Mouse (Mus musculus) kidney, postnatal 0 days (tissue): ENCODE measurements at regions not wholly inside any gene's neighbourhood (a gene's known extent, or its start where the extent isn't known, plus 50 kb on each side); places are given as distances from the start of the nearest gene placed in this dataset.

ENCODE experiments used
- ATAC-seq: fragments of 200-750 bp; cut with Nextera tagmentation; replicated peaks from 2 replicates; pipeline ENCODE4 v1.8.0; 2017; ENCODE audit warnings: low read depth, moderate number of reproducible peaks, moderate TSS enrichment, moderate library complexity; ENCODE audit not compliant: low FRiP score
- DNase-seq: peaks from one replicate; pipeline ENCODE4 v3.0.0-alpha.2; 2016; ENCODE audit warnings: low spot score
- H3K27ac ChIP-seq: fragments of 300-500 bp; sonication (generic); 2 replicates; pipeline ENCODE4 v1.5.1; 2014; ENCODE audit warnings: mild to moderate bottlenecking
- H3K27me3 ChIP-seq: fragments of 300-500 bp; sonication (generic); 2 replicates; pipeline ENCODE4 v1.6.1; 2014; ENCODE audit warnings: low read length, mixed read lengths; ENCODE audit not compliant: insufficient read depth
- H3K36me3 ChIP-seq: fragments of 300-500 bp; sonication (generic); 2 replicates; pipeline ENCODE4 v1.6.1; 2014; ENCODE audit warnings: low read length, mixed read lengths; ENCODE audit not compliant: insufficient read depth
- H3K4me1 ChIP-seq: fragments of 300-500 bp; sonication (generic); replicated peaks from 2 replicates; pipeline ENCODE4 v1.6.1; 2014; ENCODE audit warnings: antibody characterized with exemption, low read length, mixed read lengths; ENCODE audit not compliant: insufficient read depth
- H3K4me2 ChIP-seq: fragments of 300-500 bp; sonication (generic); 2 replicates; pipeline ENCODE4 v1.6.1; 2014; ENCODE audit warnings: mild to moderate bottlenecking, low read length, moderate library complexity, mixed read lengths
- H3K4me3 ChIP-seq: fragments of 300-500 bp; sonication (generic); replicated peaks from 2 replicates; pipeline ENCODE4 v1.5.1; 2014; ENCODE audit warnings: low read depth, low read length
- H3K9ac ChIP-seq: fragments of 300-500 bp; sonication (generic); 2 replicates; pipeline ENCODE4 v1.6.1; 2014; ENCODE audit warnings: low read depth, low read length
- H3K9me3 ChIP-seq: fragments of 300-500 bp; sonication (generic); replicated peaks from 2 replicates; pipeline ENCODE4 v1.6.1; 2016; ENCODE audit warnings: low read length, inconsistent platforms, mixed read lengths
- CTCF ChIP-seq: IDR thresholded peaks from 2 replicates; pipeline ENCODE4 v1.5.1; 2016; ENCODE audit warnings: antibody characterized with exemption, low read depth, mild to moderate bottlenecking, moderate library complexity
- WGBS: fragments of 180-500 bp; shearing (Covaris S2); extraction: QIAGEN DNeasy Blood & Tissue Kit; methylation state at CpG from one replicate; pipeline ENCODE4 v1.1.7; 2014; 5-methylcytosine and 5-hydroxymethylcytosine counted together

DNA sequence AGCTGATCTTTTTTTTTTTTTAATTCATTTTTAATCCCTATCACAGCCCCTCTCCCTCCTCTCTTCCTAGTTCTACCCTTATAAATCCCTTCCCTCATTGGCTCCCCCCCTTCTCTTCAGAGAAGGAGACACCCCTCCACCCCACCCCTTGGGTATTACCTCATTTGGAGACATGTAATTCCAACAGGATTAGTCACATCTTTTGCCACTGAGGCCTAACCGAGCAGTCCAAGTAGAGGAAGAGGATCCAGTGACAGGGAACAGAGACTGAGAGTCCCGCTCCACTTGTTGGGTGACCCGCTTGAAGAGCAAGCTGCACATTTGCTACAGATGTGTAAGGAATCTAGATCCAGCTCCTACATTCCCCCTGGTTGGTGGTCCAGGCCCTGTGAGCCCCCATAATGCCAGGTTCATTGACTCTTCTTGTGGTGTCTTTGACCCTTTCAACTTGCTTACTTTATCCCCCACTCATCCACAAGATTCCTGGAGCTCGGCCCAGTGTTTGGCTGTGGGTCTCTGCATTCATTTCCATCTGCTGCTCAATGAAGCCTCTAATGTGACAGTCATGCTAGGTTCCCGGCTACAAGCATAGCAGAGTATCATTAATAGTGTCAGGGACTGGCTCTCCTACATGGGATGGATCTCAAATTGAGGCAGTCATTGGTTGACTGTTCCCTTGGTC is 506.6 kb upstream of the Gm10306 start:
- Histone ChIP-seq H3K36me3 (no peaks in the 10 kb centered on the region), H3K27ac (no peak overlapping the region), H3K4me2 (no peak overlapping the region), H3K9ac (no peak overlapping the region), H3K4me3 (no peak overlapping the region), H3K27me3 (no peaks in the 10 kb centered on the region), H3K9me3 (no peaks in the 10 kb centered on the region), H3K4me1 (no peaks in the 10 kb centered on the region)
- no peak for TF ChIP-seq CTCF
- ATAC-seq (no peak), DNase-seq (no peak)
- WGBS = 63% methylated on average over 5 of the region's 5 CpGs

DNA sequence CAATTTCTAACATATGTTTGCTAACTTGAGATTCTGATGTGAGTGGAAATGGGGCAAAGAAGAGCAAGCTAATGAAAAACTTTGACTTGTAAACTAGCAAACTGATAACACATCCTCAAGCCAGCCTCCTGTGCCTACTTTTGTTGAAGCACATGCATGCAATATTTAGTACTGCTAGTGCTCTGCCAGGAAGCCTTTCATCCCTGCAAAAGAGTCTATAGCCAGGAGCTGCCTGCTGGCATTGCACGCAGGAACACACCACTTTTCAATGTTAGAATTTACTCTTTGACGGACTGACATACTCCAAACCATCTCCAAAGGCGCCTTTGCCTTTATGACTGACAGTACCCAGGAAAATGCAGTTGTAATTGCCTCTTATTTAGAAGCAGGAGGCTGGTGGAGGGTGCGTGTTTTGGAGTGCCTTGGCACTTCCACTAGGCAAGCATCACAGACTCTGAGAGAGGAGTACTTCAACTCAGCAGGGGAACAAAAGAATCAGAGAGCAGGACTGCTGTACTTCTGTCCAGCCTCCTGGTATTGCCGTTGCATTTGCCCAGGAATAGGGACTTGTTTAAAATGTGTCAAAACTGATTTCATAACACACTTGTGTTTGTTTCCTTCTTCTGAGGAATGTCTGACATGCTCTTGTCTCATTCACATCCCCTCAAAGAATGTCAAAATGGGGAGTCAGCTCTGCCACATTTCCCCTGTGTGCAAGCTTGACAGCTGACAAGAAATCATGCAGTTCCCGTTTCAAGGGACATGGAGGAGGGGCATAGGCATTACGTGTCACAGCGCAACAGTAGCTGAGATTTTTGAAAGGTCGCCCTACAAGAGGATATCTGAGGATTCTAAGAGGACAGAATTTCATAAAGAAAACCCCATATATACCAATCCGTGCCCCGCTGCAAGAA is 503.8 kb upstream of the Gm10306 start:
- Histone ChIP-seq H3K27ac (no peak overlapping the region), H3K4me3 (no peak overlapping the region), H3K9me3 (no peaks in the 10 kb centered on the region), H3K4me1 (no peaks in the 10 kb centered on the region), H3K36me3 (no peaks in the 10 kb centered on the region), H3K9ac (no peak overlapping the region), H3K4me2 (no peak overlapping the region), H3K27me3 (no peaks in the 10 kb centered on the region)
- DNase-seq (no peak), ATAC-seq (no peak)
- no peak for TF ChIP-seq CTCF
- WGBS = 79% methylated on average over 11 of the region's 11 CpGs

DNA sequence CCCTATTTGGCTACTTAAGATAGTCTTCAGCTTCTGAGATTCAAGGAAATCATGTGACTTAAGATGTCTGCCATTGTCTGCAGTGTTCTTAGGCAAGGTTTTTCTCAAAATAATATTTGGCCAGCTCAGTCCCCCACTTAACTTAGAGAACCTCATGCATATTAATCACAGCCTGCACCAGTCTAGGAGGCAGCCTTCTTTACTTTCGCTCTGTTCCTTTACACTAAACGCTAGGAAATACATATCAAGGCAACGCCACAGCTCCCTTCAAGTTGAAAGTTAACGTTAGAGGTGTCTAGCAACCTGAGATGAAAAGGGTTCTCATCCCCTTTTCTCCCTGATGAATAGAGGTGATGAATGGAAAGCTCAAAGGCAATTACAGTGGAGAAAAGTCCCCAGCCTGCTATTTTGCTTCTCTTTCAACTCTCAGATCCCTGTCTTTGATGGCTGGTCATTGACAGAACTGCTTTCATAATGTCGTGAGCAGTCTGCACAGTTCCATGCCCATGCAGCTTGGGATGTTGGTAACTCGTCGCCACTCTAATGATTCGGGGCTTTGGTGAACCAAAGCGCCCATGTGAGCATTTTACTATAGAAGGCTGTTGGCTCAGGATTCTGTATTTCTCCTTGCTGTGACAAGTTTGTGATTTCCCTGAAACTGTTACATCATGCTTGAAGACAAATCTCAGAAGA is 483.0 kb upstream of the Gm10306 start:
- WGBS = 76% methylated on average over 9 of the region's 9 CpGs
- DNase-seq (no peak), ATAC-seq (no peak)
- H3K9me3 ChIP-seq = no peaks in the 10 kb centered on the region
- H3K4me2 ChIP-seq = no peak overlapping the region
- H3K27ac ChIP-seq = no peak overlapping the region
- TF ChIP-seq CTCF = no peak
- no peaks in the 10 kb centered on the region for H3K27me3 ChIP-seq
- no peaks in the 10 kb centered on the region for H3K36me3 ChIP-seq
- no peak overlapping the region for H3K9ac ChIP-seq
- H3K4me1 ChIP-seq = no peaks in the 10 kb centered on the region
- no peak overlapping the region for H3K4me3 ChIP-seq

DNA sequence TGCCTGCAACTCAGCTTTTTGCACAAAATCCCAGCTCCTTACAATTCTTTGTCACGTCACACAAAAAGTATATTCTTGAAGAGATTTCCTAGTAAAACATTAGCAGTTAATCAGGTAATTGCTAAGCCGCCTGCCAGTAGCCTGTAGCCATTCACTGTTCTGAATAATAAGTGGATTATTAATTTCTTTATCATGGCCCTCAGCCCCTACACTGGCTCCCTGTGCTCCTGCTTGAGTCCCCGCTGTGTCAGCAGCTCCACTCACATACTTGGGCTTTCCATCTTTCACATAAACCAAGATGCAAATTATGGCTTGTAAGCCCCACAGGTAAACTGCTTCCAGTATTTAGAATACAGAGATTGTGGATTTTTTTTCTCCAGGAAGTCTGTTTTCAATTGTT is 473.5 kb upstream of the Gm10306 start:
- DNase-seq (no peak), ATAC-seq (no peak)
- H3K27me3 ChIP-seq = no peaks in the 10 kb centered on the region
- TF ChIP-seq CTCF = no peak
- no peak overlapping the region for H3K4me3 ChIP-seq
- no peaks in the 10 kb centered on the region for H3K36me3 ChIP-seq
- H3K4me1 ChIP-seq = no peaks in the 10 kb centered on the region
- no peak overlapping the region for H3K27ac ChIP-seq
- 63% methylated on average over 3 of the region's 3 CpGs for WGBS
- no peaks in the 10 kb centered on the region for H3K9me3 ChIP-seq
- H3K4me2 ChIP-seq = no peak overlapping the region
- H3K9ac ChIP-seq = no peak overlapping the region

DNA sequence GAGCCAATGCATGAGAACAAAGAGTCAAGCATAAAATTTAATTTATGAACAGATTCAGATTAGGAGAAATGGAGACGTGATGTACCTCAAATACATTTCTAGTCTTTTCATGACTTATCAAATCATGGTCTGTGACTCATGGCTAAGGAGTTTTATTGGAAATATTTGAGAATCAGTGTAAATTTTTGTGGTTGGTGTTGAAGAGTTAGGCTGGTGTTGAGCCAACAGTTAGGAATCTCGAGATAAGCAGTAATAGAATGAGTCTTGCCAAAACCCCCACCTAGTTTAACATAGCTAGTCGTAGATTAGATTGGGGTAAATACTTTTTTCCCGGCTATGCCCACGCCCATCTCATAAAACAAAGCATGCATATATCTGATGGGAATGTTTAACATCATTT is 462.0 kb upstream of the Gm10306 start:
- no peaks in the 10 kb centered on the region for H3K9me3 ChIP-seq
- no peaks in the 10 kb centered on the region for H3K4me1 ChIP-seq
- 57% methylated on average over 5 of the region's 5 CpGs for WGBS
- no peak overlapping the region for H3K4me2 ChIP-seq
- H3K36me3 ChIP-seq = no peaks in the 10 kb centered on the region
- ATAC-seq (no peak), DNase-seq (peak; percentile 21)
- H3K27ac ChIP-seq = no peak overlapping the region
- H3K4me3 ChIP-seq = no peak overlapping the region
- no peak for TF ChIP-seq CTCF
- no peak overlapping the region for H3K9ac ChIP-seq
- no peaks in the 10 kb centered on the region for H3K27me3 ChIP-seq

DNA sequence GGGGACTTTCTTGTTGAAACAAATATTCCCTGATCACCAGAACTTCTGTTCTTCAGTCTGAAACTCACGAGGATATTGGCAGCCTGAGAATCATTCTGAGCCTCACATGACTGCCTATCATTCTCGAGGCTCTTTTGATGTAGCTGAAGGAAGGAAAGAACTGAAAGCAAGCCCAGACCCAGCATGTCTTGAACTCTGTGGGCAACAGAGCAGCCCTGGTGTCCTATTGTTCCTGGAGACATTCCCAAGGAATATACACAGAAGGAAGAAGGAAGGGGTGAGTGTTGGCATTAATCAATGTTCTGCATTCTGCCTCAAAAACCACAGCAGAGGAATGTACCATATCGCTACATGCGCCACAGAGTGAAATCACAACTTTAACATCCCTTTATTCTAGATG is 449.4 kb upstream of the Gm10306 start:
- Histone ChIP-seq H3K27me3 (no peaks in the 10 kb centered on the region), H3K9me3 (no peaks in the 10 kb centered on the region), H3K4me2 (no peak overlapping the region), H3K9ac (no peak overlapping the region), H3K36me3 (no peaks in the 10 kb centered on the region), H3K27ac (no peak overlapping the region), H3K4me1 (no peaks in the 10 kb centered on the region), H3K4me3 (no peak overlapping the region)
- 83% methylated on average over 4 of the region's 4 CpGs for WGBS
- ATAC-seq = no peak
- DNase-seq = no peak
- TF ChIP-seq CTCF = no peak
